Mouse (Mus musculus): ENCODE results near the gene Prss33.
A peak's percentile ranks its signal among the peaks of the same experiment; 100 is the strongest.

Prss33 gene

DNA sequence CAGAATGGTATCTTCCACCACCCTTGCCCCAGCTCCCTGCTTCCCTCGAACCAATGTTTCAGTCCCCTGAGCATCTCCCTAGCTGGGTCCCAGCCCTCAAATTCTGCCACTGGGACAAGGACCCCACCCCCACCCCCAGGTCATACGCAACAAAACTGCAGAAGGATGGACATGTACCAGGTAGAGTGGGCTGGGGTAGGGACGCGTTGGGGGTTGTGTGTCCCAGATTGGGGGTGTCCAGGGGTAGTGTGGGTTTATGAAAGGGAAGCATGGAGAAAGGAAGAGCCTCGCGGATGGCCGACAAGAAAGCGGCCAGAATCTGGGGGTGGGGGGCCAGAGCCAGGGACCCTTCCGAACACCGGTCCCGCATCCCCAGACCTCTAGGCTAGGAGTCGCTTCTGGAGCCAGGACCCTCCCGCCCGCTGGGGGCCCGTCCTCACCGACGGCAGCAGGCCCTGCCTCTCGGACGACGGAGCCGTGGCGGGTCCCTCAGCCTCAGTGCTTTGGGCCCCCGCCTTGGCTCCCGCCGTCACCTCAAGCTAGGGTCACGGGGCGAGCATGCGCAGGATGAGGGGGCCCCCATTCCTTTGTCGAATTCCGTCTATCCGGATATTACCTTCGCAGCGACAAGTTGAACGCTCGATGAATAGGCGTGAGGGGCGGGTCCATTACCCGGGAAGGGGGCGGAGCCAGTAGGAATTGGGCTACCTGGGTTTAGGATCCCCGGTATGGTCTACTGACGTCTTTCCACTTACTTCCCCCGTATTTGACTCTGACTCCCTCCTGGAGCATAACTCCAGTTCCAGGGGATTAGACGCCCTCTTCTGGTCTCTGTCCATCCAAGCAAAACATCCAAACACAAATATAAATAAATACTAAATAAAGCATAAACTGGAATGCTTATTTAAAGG lies 50.0 kb downstream of the Prss33 start, which contains the start of gene Flywch2:
TSS of gene Flywch2 (minus strand) at position 521 of the 911 bp plus-strand sequence.
- DNase-seq (ENCODE audit: low read depth): peak; percentile 75

DNA sequence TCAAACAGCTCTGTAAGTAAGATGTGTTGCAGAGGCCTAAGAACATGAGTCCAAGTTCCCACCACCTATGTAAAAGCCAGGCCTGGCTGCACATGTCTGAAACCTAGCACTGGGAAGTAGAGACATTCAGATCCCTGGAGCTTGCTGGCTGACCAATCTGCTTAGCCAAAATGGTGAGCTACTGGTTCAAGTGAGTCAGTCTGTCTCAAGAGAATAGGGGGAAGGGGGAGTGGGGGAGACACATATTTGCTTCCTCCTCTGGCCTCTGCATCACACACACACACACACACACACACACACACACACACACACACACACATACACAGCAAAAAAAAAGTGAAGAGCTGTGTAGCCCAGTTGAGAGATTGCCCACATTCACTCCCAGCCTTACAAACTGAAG lies 52.5 kb downstream of the Prss33 start:
- no peak for DNase-seq (ENCODE audit: low read depth)
